In the genomic region with DNA sequence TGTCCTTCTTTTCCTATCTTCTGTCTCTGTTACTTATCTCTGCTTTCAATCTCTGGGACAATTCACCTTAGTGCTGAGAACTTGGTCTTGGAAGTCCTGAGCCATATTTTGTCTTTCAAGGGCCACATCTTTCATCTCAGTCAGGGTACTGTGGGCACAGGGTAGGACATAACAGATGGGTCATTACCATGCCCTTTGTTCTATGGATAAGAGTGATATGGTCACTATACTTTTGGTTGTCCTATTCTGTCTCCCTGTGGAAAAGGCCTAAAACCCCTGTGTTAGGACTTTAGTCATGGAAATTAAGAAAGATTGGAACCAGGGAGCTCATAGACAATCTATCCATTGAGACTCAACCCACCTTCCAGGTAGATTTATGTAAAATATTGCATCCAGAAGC, we compare ENCODE assay signal across 32 mouse cellular contexts. TPM values are rescaled to one million over a fixed set of nuclear protein-coding genes. Genes with fewer than 3 reads are reported as not detected.
"Had no signal": no experiment of that assay in that cellular context is flagged by ENCODE, and none has a peak within 500 bp of the region (broad histone marks: within the 10 kb centered on the region; RNA-seq: fewer than 3 reads in every experiment).

No protein-coding gene starts in this region.

- H3K27me3 ChIP-seq: heart, embryonic 12.5 days; hindbrain, embryonic 13.5 days; hindbrain, embryonic 15.5 days; intestine, embryonic 15.5 days; kidney, embryonic 15.5 days; limb, embryonic 13.5 days; limb, embryonic 15.5 days; liver, embryonic 12.5 days had no signal

- H3K4me1 ChIP-seq: heart, embryonic 10.5 days; heart, embryonic 12.5 days; hindbrain, embryonic 10.5 days; hindbrain, embryonic 13.5 days; hindbrain, embryonic 15.5 days; intestine, embryonic 15.5 days; kidney, embryonic 15.5 days; limb, embryonic 13.5 days; limb, embryonic 15.5 days; liver, embryonic 12.5 days had no signal

- H3K4me3 ChIP-seq: gastrocnemius, adult 2 months; heart, embryonic 10.5 days; heart, embryonic 12.5 days; hindbrain, embryonic 10.5 days; hindbrain, embryonic 13.5 days; hindbrain, embryonic 15.5 days; intestine, embryonic 15.5 days; kidney, embryonic 15.5 days; limb, embryonic 13.5 days; limb, embryonic 15.5 days; liver, embryonic 12.5 days had no signal

- H3K9me3 ChIP-seq: heart, embryonic 10.5 days; heart, embryonic 12.5 days; hindbrain, embryonic 10.5 days; hindbrain, embryonic 13.5 days; hindbrain, embryonic 15.5 days; intestine, embryonic 15.5 days; kidney, embryonic 15.5 days; limb, embryonic 13.5 days; limb, embryonic 15.5 days; liver, embryonic 12.5 days had no signal

- H3K36me3 ChIP-seq: heart, embryonic 10.5 days; heart, embryonic 12.5 days; hindbrain, embryonic 10.5 days; hindbrain, embryonic 13.5 days; hindbrain, embryonic 15.5 days; intestine, embryonic 15.5 days; kidney, embryonic 15.5 days; limb, embryonic 13.5 days; limb, embryonic 15.5 days; liver, embryonic 12.5 days had no signal

- H3K9ac ChIP-seq: heart, embryonic 12.5 days; hindbrain, embryonic 13.5 days; hindbrain, embryonic 15.5 days; intestine, embryonic 15.5 days; kidney, embryonic 15.5 days; limb, embryonic 13.5 days; limb, embryonic 15.5 days; liver, embryonic 12.5 days had no signal

- DNase-seq: gastrocnemius, adult 2 months; gastrocnemius, postnatal 10 days; gastrocnemius, postnatal 25 days had no signal

- H3K27ac ChIP-seq: gastrocnemius, adult 2 months; heart, embryonic 10.5 days; hindbrain, embryonic 10.5 days; hindbrain, embryonic 13.5 days; hindbrain, embryonic 15.5 days; intestine, embryonic 15.5 days; kidney, embryonic 15.5 days; kidney, postnatal 0 days; limb, embryonic 13.5 days; limb, embryonic 15.5 days; liver, embryonic 12.5 days had no signal

- H3K4me2 ChIP-seq: heart, embryonic 12.5 days; hindbrain, embryonic 13.5 days; hindbrain, embryonic 15.5 days; intestine, embryonic 15.5 days; kidney, embryonic 15.5 days; limb, embryonic 13.5 days; limb, embryonic 15.5 days; liver, embryonic 12.5 days had no signal

RNA-seq across cellular contexts. Expression of a gene that starts 20.8 kb away (rescaled TPM):
- total RNA-seq: gastrocnemius, adult 2 months; gastrocnemius, postnatal 10 days; gastrocnemius, postnatal 25 days; gastrocnemius, postnatal 4 days; heart, adult 18-20 months; heart, postnatal 10 days; heart, postnatal 25 days; heart, postnatal 4 days; layer of hippocampus, adult 18-20 months; layer of hippocampus, adult 8-10 months; layer of hippocampus, postnatal 14 days; layer of hippocampus, postnatal 36 days; left cerebral cortex, adult 18-20 months; left cerebral cortex, adult 8-10 months; left cerebral cortex, postnatal 10 days; left cerebral cortex, postnatal 25 days had no signal
- polyA plus RNA-seq: heart, embryonic 10.5 days; heart, embryonic 12.5 days; limb, embryonic 13.5 days had no signal

RNA-seq across cellular contexts. Expression of a gene that starts 34.2 kb away (rescaled TPM):
- total RNA-seq: granulocyte monocyte progenitor cell, adult 5-6 weeks; heart, adult 18-20 months; heart, postnatal 10 days; heart, postnatal 4 days; layer of hippocampus, adult 18-20 months; layer of hippocampus, adult 8-10 months; layer of hippocampus, postnatal 14 days; layer of hippocampus, postnatal 36 days; left cerebral cortex, adult 18-20 months; left cerebral cortex, adult 8-10 months; left cerebral cortex, postnatal 10 days; left cerebral cortex, postnatal 25 days; left cerebral cortex, postnatal 4 days had no signal
- polyA plus RNA-seq: heart, embryonic 10.5 days; heart, embryonic 12.5 days; heart, embryonic 14.5 days; hindbrain, embryonic 10.5 days; hindbrain, embryonic 13.5 days; hindbrain, embryonic 15.5 days; inflammation-experienced regulatory T-cells, adult 6 months; kidney, postnatal 0 days; limb, embryonic 11.5 days; limb, embryonic 13.5 days; limb, embryonic 15.5 days; liver, embryonic 12.5 days had no signal
